Mouse (Mus musculus): Measurements from ENCODE around the gene Nisch.
A peak's percentile ranks its signal among the peaks of the same experiment; 100 is the strongest.

Nisch gene

GRCm38 (mm10) chr14:31216846-31217245 lies at the start of gene Nisch:
Nisch (minus strand) TSS chr14:31216946.
- DNase-seq: no peak

GRCm38 (mm10) chr14:31260932-31261331 lies 44.2 kb upstream of the Nisch start:
- DNase-seq: no peak

- no peak for DNase-seq
Measured at GRCm38 (mm10) chr14:31260374-31260773, 43.6 kb upstream of the Nisch start.

DNA sequence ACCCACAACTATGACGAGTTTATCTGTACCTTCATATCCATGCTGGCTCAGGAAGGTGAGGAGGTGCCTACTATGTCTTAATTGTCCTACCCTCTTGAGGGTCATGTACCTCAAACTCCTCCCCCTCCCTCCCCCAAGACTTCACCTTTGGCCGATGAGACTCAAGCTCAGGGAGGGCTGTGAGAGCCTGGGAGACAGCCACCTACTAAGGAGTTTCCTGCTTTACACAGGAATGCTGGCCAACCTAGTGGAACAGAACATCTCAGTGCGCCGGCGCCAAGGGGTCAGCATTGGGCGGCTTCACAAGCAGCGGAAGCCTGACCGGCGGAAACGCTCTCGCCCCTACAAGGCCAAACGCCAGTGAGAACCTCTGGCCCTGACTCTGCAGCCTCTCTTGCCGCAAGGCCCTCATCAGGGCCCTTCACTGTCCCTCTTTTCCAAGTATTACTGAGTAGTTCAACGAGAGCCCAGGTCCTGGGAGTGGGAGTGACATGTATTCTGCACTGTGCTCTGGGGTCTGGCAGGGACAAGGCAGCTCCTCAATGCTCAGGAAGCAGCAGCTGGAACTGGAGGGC lies 41.8 kb upstream of the Nisch start:
- DNase-seq: peak; percentile 47

DNA sequence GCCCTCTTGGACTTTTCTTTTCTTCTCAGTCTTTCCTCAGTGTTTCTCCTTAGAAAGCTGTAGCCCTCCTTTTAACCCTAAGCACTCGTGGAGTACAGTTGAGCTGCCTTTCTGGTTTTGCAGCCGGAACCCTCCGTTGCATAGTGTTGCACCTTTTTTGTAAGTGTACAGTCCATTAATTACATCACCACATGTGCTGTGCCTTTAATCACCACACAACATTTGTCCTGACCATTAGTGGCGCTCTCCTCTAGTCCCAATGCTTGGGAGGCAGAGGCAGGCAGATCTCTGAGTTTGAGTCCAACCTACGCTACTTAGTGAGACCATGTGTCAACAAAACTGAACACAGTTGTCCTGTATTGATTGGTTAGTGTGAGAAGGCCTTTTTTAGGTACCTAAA lies 35.3 kb upstream of the Nisch start:
- no peak for DNase-seq

- no peak for DNase-seq
Measured at GRCm38 (mm10) chr14:31251626-31252025, 34.9 kb upstream of the Nisch start.

GRCm38 (mm10) chr14:31251084-31251604 lies 34.4 kb upstream of the Nisch start, which contains the start of the genes Phf7 and Bap1:
Phf7 (minus strand) TSS chr14:31251317.
Bap1 (plus strand) TSS chr14:31251450.
- peak; percentile 97 for DNase-seq

DNA sequence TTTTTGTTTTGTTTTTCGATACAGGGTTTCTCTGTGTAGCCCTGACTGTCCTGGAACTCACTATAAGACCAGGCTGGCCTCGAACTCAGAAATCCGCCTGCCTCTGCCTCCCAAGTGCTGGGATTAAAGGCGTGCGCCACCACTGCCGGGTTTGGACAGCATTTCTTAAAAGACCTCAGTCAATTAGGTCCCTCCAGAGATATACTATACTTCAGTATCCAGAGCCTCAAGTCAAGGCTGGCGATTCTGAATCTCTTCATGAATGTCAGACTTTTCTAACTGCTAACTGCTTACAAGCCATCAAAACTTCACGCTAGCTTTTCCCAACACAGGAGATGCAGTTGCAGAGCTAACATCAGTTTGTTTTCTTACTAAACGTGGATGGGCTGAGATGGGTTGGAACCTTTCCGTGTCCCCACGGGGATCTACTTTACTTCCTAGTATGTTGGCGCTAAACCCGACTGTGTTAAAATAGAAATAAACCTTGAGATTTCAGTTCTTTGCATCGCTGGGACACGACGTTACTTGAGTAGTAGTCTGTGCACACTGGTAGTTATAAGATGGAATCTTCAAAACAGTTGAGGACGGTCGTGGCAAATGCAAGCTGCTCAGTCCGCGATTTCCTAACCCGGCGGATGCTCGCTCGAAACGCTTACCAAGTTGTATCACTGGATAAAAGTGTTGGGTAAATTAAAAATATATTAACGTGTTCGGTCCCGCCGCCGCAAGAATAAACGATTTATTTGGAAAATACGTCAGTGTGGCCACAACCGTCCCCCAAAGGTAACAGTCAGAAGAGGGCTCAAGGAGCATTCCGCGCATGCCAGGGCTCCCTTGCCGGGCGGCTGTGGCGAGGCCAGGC lies 33.7 kb upstream of the Nisch start:
- DNase-seq: no peak

GRCm38 (mm10) chr14:31248396-31248795 lies 31.6 kb upstream of the Nisch start:
- no peak for DNase-seq

DNA sequence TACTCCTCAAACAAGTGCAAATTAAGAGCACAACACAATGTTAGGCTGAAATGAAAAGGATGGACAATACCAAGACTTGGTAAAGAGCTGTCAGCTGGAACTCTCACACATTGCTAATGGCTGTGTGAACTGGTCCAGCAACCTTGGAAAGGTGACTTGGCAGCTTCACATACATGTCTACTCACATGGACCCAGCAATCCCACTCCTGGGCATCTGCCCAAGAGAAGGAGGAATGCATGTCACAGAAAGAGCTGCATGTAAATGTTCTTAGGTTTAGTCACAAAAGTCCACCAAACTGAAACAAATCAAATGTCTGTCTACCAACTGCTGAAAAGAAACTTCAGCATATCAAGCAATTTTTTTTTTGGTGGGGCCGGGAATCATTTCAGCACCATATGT lies 29.2 kb upstream of the Nisch start:
- no peak for DNase-seq

DNA sequence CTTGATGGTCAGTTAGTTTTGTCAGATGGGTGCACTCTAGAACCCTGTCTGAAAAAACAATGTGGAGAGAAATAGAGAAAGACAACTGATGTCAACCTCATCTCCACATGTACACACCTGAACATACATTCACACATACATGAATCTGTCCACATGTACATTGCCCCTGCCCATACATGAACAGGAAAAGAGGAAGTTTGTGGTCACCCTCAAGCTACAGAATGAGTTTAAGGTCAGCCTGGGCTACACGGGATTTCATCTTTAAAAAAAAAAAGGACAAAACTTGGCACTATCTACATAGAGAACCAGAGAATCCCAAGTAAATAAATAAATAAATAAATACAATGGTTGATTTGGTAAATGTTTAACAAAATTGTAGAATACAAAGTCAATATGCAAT lies 28.0 kb upstream of the Nisch start:
- no peak for DNase-seq

GRCm38 (mm10) chr14:31240528-31240927 lies 23.8 kb upstream of the Nisch start:
- DNase-seq: no peak

- DNase-seq: no peak
Measured at GRCm38 (mm10) chr14:31237101-31237882, 20.5 kb upstream of the Nisch start.

DNA sequence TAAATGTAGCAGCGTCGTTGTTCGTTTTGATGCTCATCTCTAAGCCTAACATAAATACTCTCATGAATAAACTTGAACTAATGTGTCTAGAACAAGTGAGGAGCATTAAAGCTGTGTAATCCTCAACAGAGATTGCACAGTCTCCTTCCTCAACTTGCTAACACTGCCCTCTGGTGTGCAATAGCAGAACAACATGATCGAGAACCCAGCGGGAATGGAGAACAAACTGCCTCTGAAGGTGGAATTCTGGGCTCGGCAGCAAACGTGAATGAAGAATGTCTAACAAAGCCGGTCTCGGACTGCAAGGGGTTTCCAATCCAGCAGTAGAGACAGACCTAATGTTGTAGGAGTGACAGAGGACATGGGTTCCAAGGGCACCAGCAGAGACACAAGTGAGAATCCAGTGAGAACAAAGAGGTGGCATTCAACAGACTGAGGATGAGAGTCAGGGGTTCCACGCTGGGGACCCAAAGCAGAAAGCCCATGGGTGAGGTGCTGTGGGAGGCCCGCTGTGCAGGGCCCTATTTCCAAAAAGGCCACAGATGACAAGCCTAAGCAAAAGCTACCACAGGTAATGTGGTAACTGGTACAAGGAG lies 17.3 kb upstream of the Nisch start:
- peak; percentile 91 for DNase-seq

DNA sequence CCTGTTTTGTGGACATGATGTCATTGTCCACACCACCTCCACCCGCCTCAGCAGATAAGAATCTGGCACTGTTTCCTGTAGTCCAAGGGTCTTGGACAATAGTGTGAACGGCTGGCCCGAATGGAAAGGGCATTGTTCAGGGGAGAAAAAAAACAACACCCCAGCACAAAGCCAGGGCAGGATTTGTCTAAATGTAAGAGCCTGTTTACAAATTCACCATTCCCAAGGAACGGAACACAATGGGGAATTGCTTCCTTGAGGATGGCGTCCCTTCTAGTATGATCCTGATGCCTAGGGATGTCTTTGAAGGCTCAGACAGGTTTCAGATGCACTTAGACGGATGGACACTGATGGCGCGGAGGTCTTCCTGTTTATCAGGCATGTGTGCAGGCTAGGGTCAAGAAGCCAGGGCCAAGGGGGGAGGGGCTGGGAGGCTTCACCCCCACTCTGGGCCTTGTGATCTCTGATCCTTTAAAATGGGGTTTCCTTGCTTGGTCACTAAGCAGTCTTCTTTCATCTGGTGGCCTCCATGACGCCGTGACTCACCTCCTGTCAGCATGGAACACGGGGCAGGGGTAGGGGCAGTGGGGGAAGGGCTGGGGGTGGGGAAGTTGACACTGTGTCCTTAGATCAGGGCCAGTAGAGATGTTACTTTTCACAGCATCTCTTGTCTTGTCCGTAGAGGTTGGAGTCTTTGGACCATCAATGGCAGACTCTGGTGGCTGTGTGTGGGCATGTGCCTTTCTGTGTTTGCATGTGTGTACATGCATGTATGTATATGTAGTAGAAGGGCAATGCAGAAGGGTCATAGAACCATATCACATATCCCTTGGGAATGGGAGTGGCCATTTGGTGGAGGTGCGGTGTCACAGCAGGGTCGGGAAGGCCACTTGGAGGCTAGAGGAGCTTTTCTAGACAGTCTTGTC lies 16.6 kb upstream of the Nisch start:
- peak; percentile 51 for DNase-seq

- DNase-seq: no peak
Measured at GRCm38 (mm10) chr14:31232404-31233069, 15.8 kb upstream of the Nisch start.

DNA sequence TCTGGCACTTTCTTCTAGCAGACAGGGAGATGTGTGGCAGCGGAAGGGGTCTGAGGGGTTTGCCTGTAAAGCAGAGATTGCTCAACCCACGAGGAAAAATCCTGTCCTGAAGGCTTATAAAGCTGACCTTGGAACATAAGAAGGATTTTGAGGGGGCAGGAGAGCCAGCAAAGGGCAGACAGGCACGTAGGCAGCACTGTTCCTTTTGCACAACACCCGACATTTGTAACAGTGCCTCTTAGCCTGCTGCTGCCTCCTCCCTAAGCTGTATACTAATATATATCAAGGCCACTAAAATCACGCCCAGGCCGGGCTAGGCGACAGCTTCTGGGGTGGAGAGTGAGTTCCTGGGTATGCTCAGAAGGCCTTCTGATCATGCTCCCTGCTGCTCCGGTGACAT lies 13.7 kb upstream of the Nisch start:
- no peak for DNase-seq

- DNase-seq: no peak
Measured at GRCm38 (mm10) chr14:31228234-31228633, 11.5 kb upstream of the Nisch start.

DNA sequence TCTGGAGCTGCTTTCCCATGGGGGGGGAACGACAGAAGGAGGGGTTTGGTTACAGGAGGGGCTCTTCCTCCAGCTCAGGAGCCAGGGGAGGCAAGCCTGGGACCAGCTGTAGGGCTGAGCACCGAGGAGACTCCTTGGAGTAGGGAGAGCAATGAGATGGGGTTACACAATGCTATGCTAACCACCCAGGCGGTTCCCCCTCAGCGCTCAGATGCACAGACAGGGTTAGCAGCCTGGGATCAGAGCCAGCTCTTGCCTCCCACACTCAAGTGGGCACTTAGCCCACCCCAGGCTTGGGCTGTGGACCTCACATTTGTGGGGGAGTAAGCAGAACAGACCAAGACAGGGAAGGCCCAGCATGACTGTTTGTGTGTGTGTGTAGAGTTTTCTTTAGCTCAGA lies 10.2 kb upstream of the Nisch start:
- peak; percentile 67 for DNase-seq

DNA sequence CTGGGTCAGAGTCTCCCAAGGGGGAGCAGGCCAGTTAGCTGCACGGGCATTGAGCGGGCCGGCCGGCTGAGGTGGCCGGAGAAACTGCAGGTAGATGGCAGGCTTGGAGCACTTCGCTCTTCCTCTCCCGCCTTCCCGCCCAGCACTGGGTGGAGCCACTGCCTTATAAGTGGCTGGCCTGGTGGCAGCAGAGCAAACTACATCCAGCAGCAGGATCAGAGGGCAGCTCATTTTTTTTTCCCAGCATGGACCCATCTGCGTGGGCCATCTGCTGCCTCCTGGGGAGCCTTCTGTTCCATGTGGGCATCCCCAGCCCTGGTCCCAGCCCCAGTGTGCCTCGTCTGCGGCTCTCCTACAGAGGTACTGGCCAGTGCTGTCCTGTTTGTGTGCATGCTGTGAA lies 920 bp upstream of the Nisch start, which contains the start of gene Sema3g:
TSS of gene Sema3g (plus strand) at position 195 of the 400 bp plus-strand sequence.
- peak; percentile 87 for DNase-seq

Measured in kidney, postnatal 10 days (tissue).